Mouse (Mus musculus) midbrain, embryonic 10.5 days (tissue): Measurements from ENCODE around the gene Fgg. TPM values are rescaled to one million over a fixed set of nuclear protein-coding genes. Genes with fewer than 3 reads are reported as not detected.

Experiments used
- DNase-seq: peaks from one replicate; pipeline ENCODE4 v3.0.0-alpha.2; 2017; ENCODE audit warnings: low spot score
- H3K27ac ChIP-seq: fragments of 300-500 bp; sonication (generic); replicated peaks from 2 replicates; pipeline ENCODE4 v1.5.1; 2016; ENCODE audit warnings: mild to moderate bottlenecking
- H3K27me3 ChIP-seq: fragments of 300-500 bp; sonication (generic); 2 replicates; pipeline ENCODE4 v1.6.1; 2016; ENCODE audit warnings: low read depth, mild to moderate bottlenecking; ENCODE audit not compliant: poor library complexity, severe bottlenecking
- H3K36me3 ChIP-seq: fragments of 300-500 bp; sonication (generic); 2 replicates; pipeline ENCODE4 v1.6.1; 2016; ENCODE audit warnings: mild to moderate bottlenecking, moderate library complexity
- H3K4me1 ChIP-seq: fragments of 300-500 bp; sonication (generic); 2 replicates; pipeline ENCODE4 v1.6.1; 2016
- H3K4me3 ChIP-seq: fragments of 300-500 bp; sonication (generic); 2 replicates; pipeline ENCODE4 v1.5.1; 2016; ENCODE audit warnings: mild to moderate bottlenecking, moderate library complexity
- H3K9me3 ChIP-seq: fragments of 300-500 bp; sonication (generic); replicated peaks from 2 replicates; pipeline ENCODE4 v1.6.1; 2016; ENCODE audit warnings: mild to moderate bottlenecking
- WGBS: fragments of 180-500 bp; shearing (Covaris S2); methylation state at CpG from one replicate; pipeline ENCODE4 v1.1.7; 2016; 5-methylcytosine and 5-hydroxymethylcytosine counted together
- polyA plus RNA-seq: library from polyadenylated mRNA; unstranded; fragments of >200 nt; fragmentation: Nextera tagmentation; extraction: Ambion mirVana; gene quantifications from 2 replicates; pipeline ENCODE4 v1.2.1, GENCODE M21; 2016

Fgg gene
- polyA plus RNA-seq, 1 experiment from 2014 or later, result 0.06 TPM

DNA sequence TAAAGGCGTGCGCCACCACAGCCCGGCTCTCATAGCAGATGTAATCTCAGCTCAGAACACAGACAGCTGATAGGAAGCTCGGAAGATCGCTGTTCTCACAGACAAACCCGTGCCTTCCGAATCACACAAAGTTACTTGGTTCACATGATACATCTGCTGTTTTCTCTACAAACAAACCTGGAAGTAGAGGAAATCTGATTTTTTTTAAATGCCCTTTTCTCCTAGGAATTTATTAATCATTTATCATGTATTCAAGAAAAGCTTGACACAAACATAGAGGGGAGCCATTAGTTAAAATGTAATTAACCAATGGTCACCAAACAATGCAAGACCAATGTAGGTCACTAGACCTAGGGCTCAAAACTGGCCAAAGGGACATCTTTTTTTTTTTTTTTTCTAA is 2.7 kb upstream of the Fgg start:
- Histone ChIP-seq H3K4me1 (no peaks in the 10 kb centered on the region), H3K27me3 (peaks cover 3% of the 10 kb centered on the region; the same call in 1 of the 2 replicates), H3K9me3 (no peaks in the 10 kb centered on the region), H3K27ac (no peak overlapping the region), H3K4me3 (no peak overlapping the region), H3K36me3 (no peaks in the 10 kb centered on the region)
- WGBS, result 92% methylated on average over 7 of the region's 7 CpGs
- no peak for DNase-seq

DNA sequence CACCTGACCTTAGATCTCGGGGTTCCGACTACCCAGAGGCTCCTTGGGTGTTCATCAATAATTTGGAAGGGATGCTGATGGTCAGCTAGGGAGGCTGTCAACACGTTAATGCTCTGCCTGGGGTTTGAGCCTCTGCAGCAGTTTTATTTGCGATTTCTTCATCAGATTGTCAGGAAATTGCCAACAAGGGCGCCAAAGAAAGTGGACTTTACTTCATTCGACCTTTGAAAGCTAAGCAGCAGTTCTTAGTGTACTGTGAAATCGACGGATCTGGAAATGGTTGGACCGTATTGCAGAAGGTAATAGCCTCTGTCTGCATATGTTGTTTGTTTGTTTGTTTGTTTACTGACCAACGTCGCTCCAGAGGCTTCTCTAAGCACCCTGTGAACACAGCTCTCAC is 2.8 kb downstream of the Fgg start:
- Histone ChIP-seq H3K4me3 (no peak overlapping the region), H3K36me3 (no peaks in the 10 kb centered on the region), H3K27ac (no peak overlapping the region), H3K9me3 (no peaks in the 10 kb centered on the region), H3K27me3 (no peaks in the 10 kb centered on the region), H3K4me1 (no peaks in the 10 kb centered on the region)
- no peak for DNase-seq
- 84% methylated on average over 11 of the region's 11 CpGs for WGBS

DNA sequence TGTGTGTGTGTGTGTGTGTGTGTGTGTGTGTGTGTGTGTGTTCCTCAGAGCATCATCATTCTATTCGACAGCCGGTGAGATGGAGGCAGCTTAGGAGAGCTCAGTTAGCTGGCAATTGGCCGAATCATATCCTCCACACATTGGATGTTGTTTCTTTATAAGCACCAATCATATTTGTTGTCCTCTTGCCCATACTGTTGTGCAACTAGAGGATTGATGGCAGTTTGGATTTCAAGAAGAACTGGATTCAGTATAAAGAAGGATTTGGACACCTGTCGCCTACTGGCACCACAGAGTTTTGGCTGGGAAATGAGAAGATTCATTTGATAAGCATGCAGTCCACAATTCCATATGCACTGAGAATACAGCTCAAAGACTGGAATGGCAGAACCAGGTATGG is 3.6 kb downstream of the Fgg start:
- no peaks in the 10 kb centered on the region for H3K4me1 ChIP-seq
- H3K4me3 ChIP-seq, result no peak overlapping the region

DNA sequence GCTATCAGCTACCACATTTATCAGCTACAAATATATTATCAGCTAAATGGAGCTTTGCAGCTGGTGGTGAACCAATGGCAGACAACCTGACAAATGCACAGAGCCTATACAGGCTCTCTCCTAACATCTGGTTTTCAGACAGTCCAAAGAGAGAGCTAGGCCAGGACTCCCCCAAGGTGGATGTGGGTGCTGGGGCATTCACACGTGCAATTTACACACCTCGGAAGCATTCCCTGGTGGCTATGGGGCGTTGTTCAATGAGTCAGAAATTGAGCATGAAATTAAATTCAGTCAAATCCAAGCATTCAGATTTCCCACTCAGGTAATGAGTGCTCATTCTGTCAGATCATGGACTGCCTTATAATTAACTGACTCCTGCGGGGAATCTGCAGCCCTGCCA is 4.0 kb downstream of the Fgg start:
- Histone ChIP-seq H3K4me1 (no peaks in the 10 kb centered on the region), H3K9me3 (no peaks in the 10 kb centered on the region), H3K27ac (no peak overlapping the region), H3K36me3 (no peaks in the 10 kb centered on the region), H3K4me3 (no peak overlapping the region), H3K27me3 (no peaks in the 10 kb centered on the region)
- DNase-seq, result no peak
- 86% methylated on average over 4 of the region's 4 CpGs for WGBS

More for the DNA sequence above, 3.6 kb downstream of the Fgg start:
- no peak for DNase-seq
- Histone ChIP-seq H3K27me3 (no peaks in the 10 kb centered on the region), H3K36me3 (no peaks in the 10 kb centered on the region), H3K9me3 (no peaks in the 10 kb centered on the region), H3K27ac (no peak overlapping the region)
- WGBS, result 92% methylated on average over 4 of the region's 4 CpGs

GRCm38 (mm10) chr3:83012636-83013035 is 5.1 kb downstream of the Fgg start:
- WGBS, result 93% methylated on average over 19 of the region's 19 CpGs

GRCm38 (mm10) chr3:83013951-83014350 is 6.4 kb downstream of the Fgg start:
- H3K9me3 ChIP-seq, result no peaks in the 10 kb centered on the region
- WGBS, result 90% methylated on average over 10 of the region's 10 CpGs
- H3K27ac ChIP-seq, result no peak overlapping the region
- no peaks in the 10 kb centered on the region for H3K36me3 ChIP-seq
- no peaks in the 10 kb centered on the region for H3K4me1 ChIP-seq
- DNase-seq, result no peak
- no peak overlapping the region for H3K4me3 ChIP-seq
- no peaks in the 10 kb centered on the region for H3K27me3 ChIP-seq

More at GRCm38 (mm10) chr3:83012636-83013035, 5.1 kb downstream of the Fgg start:
- Histone ChIP-seq H3K4me1 (no peaks in the 10 kb centered on the region), H3K36me3 (no peaks in the 10 kb centered on the region), H3K27me3 (no peaks in the 10 kb centered on the region), H3K27ac (no peak overlapping the region), H3K4me3 (no peak overlapping the region), H3K9me3 (no peaks in the 10 kb centered on the region)
- DNase-seq, result no peak

DNA sequence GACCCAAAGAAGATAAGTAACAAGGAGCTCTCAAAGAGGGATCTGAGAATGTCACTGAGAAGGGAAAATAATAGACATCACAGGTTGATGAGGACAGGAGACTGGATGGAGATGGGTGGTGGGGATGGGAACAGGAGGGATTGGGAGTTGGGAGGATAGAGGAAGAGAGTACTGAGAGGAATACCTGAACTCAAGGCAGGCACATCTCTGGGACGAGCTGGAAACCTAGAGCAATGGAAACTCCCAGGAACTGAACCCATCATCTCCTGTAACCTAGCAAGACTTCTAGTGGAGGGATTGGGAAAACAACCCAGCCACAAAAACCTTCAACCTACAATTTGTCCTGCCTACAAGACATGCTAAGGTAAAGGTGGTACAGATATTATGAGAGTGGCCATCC is 8.7 kb downstream of the Fgg start:
- H3K36me3 ChIP-seq, result no peaks in the 10 kb centered on the region
- WGBS, result 86% methylated on average over 1 of the region's 1 CpGs
- no peak for DNase-seq
- H3K27ac ChIP-seq, result no peak overlapping the region
- H3K4me1 ChIP-seq, result no peaks in the 10 kb centered on the region
- H3K27me3 ChIP-seq, result no peaks in the 10 kb centered on the region
- no peak overlapping the region for H3K4me3 ChIP-seq
- no peaks in the 10 kb centered on the region for H3K9me3 ChIP-seq

- no peaks in the 10 kb centered on the region for H3K4me1 ChIP-seq
- H3K4me3 ChIP-seq, result no peak overlapping the region
- no peak overlapping the region for H3K27ac ChIP-seq
- H3K36me3 ChIP-seq, result no peaks in the 10 kb centered on the region
- H3K27me3 ChIP-seq, result no peaks in the 10 kb centered on the region
- H3K9me3 ChIP-seq, result no peaks in the 10 kb centered on the region
- DNase-seq, result no peak
- 86% methylated on average over 2 of the region's 2 CpGs for WGBS
Observed at GRCm38 (mm10) chr3:83020387-83020786, 12.9 kb downstream of the Fgg start.

- Histone ChIP-seq H3K27ac (no peak overlapping the region), H3K27me3 (no peaks in the 10 kb centered on the region), H3K4me3 (no peak overlapping the region), H3K4me1 (0 out of 2 replicates have a peak, but pooled peaks cover 3% of the 10 kb centered on the region), H3K36me3 (no peaks in the 10 kb centered on the region), H3K9me3 (no peaks in the 10 kb centered on the region)
- WGBS, result 92% methylated on average over 5 of the region's 5 CpGs
- no peak for DNase-seq
Observed at GRCm38 (mm10) chr3:83021176-83021575, 13.7 kb downstream of the Fgg start.

DNA sequence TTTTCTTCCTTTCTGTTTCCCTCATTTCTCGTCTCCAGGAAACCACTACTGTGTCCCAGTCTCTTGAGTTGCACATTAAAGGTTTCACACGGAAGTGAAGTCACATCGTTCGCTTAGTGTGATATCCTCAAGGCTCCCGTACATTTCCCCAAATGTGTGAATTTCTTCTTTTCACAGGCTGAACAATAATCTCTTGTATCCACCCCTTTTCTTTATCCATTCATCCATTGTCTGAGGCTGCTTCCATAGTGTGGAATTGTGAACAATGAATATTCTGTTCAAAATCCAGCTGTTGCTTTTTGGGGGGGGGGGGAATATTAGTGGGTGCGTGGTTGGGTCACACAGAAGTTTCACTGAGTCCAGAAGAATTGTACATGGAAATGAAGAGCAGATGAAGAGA is 17.5 kb downstream of the Fgg start:
- H3K9me3 ChIP-seq, result no peaks in the 10 kb centered on the region
- no peaks in the 10 kb centered on the region for H3K36me3 ChIP-seq
- WGBS, result 82% methylated on average over 6 of the region's 6 CpGs
- no peak overlapping the region for H3K4me3 ChIP-seq
- H3K27ac ChIP-seq, result no peak overlapping the region
- H3K27me3 ChIP-seq, result no peaks in the 10 kb centered on the region
- 0 out of 2 replicates have a peak, but pooled peaks cover 3% of the 10 kb centered on the region for H3K4me1 ChIP-seq
- no peak for DNase-seq

DNA sequence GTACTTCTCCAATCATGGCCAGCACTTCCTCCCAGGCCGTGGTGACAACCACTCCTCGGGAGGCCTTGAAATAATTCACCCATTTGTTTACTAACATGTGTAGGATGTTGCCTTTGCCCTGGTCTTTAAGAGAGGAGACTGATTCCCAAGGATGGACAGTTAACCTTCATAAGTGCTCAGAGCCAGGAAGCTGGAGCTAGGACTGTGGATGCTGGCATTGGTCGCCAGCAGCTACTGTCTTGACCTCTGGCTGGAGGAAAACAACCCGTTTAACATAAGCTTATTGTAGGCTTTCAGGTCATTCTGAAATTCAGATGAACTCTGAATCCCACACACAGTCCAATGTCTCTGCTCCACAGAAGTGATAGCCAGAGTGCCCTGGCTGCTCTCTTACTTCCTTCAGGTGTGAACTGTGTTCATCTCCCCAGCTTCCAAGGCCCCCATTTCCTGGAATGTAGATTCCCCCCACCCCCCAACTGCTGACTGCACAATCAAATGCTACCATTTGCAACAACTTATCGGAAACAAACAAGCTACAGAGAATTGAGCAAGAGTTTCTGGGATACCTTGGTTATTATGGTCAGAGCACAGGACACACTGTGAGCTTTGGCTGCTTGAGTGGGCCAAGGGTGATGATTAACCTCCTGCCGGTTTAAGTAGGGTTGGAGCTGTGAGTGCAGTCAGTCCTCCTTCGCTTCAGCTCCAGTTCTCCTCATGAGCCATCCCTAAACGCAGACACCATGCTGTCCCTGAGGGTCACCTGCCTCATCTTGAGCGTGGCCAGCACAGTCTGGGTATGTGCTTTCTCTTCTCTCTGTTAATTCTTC is 18.2 kb downstream of the Fgg start, which contains the start of gene Fga:
Fga (plus strand) TSS at position 602 of the 827 bp plus-strand sequence.
- 82% methylated on average over 9 of the region's 9 CpGs for WGBS
- DNase-seq, result no peak
- H3K27me3 ChIP-seq, result no peaks in the 10 kb centered on the region
- H3K36me3 ChIP-seq, result no peaks in the 10 kb centered on the region
- H3K4me3 ChIP-seq, result no peak within 1 kb of the TSS
- H3K4me1 ChIP-seq, result 0 out of 2 replicates have a peak, but pooled peaks cover 3% of the 10 kb centered on the region
- no peak within 1 kb of the TSS for H3K27ac ChIP-seq
- H3K9me3 ChIP-seq, result no peaks in the 10 kb centered on the region

GRCm38 (mm10) chr3:83027546-83028251 is 20.2 kb downstream of the Fgg start:
- DNase-seq, result no peak
- Histone ChIP-seq H3K4me1 (peaks cover 3% of the 10 kb centered on the region; the same call in 1 of the 2 replicates), H3K9me3 (no peaks in the 10 kb centered on the region), H3K27ac (no peak overlapping the region), H3K4me3 (no peak overlapping the region), H3K36me3 (no peaks in the 10 kb centered on the region), H3K27me3 (no peaks in the 10 kb centered on the region)
- 91% methylated on average over 9 of the region's 9 CpGs for WGBS

DNA sequence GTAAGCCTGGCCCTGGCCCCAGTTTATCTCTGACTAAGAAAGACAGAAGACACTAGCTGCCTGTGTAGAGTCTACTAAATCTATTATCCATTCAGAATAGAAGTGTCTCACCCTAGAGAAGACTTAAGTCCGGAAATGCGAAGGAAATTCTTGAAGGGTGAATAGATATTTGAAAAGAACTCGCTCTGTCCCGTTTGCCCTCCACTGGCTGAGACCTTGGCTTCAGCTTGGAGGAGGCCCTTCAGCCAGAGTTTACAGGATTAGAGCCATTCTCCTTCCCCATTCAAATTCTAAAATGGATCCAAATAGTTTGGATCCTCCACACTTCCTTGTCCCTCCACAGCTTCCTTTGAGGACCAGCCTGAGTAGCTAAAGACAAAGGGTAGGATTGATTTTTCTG is 22.8 kb downstream of the Fgg start:
- H3K4me3 ChIP-seq, result no peak overlapping the region
- peaks cover 9% of the 10 kb centered on the region for H3K4me1 ChIP-seq
- H3K27ac ChIP-seq, result no peak overlapping the region
- DNase-seq, result no peak
- WGBS, result 72% methylated on average over 4 of the region's 4 CpGs
- 0 out of 2 replicates have a peak, but pooled peaks cover 5% of the 10 kb centered on the region for H3K27me3 ChIP-seq
- no peaks in the 10 kb centered on the region for H3K36me3 ChIP-seq
- no peaks in the 10 kb centered on the region for H3K9me3 ChIP-seq
